Mouse (Mus musculus) midbrain, embryonic 11.5 days (tissue): ENCODE measurements around the gene Ctdsp1. TPM values are rescaled to one million over a fixed set of nuclear protein-coding genes. Genes with fewer than 3 reads are reported as not detected.

Experiments
- ATAC-seq: fragments of 200-750 bp; cut with Nextera tagmentation; 2 replicates; pipeline ENCODE4 v1.8.0; 2017; ENCODE audit warnings: moderate TSS enrichment, moderate library complexity; ENCODE audit not compliant: low FRiP score
- DNase-seq: peaks from one replicate; pipeline ENCODE4 v3.0.0; 2015; ENCODE audit warnings: low spot score; ENCODE audit errors: missing footprints
- H3K27ac ChIP-seq: fragments of 300-500 bp; sonication (generic); 2 replicates; pipeline ENCODE4 v1.5.1; 2014; ENCODE audit warnings: low read depth, low read length
- H3K27me3 ChIP-seq: fragments of 300-500 bp; sonication (generic); 2 replicates; pipeline ENCODE4 v1.6.1; 2014; ENCODE audit warnings: mild to moderate bottlenecking, low read length, moderate library complexity, mixed read lengths; ENCODE audit not compliant: control insufficient read depth, insufficient read depth
- H3K36me3 ChIP-seq: fragments of 300-500 bp; sonication (generic); 2 replicates; pipeline ENCODE4 v1.6.1; 2014; ENCODE audit warnings: mild to moderate bottlenecking, low read length, moderate library complexity, mixed read lengths; ENCODE audit not compliant: control insufficient read depth, insufficient read depth
- H3K4me1 ChIP-seq: fragments of 300-500 bp; sonication (generic); 2 replicates; pipeline ENCODE4 v1.6.1; 2014; ENCODE audit warnings: low read length; ENCODE audit not compliant: control insufficient read depth, insufficient read depth
- H3K4me2 ChIP-seq: fragments of 300-500 bp; sonication (generic); 2 replicates; pipeline ENCODE4 v1.6.1; 2014; ENCODE audit warnings: mild to moderate bottlenecking, moderate library complexity
- H3K4me3 ChIP-seq: fragments of 300-500 bp; sonication (generic); 2 replicates; pipeline ENCODE4 v1.5.1; 2014; ENCODE audit warnings: low read depth, low read length
- H3K9ac ChIP-seq: fragments of 300-500 bp; sonication (generic); 2 replicates; pipeline ENCODE4 v1.6.1; 2014; ENCODE audit warnings: low read length
- H3K9me3 ChIP-seq: fragments of 300-500 bp; sonication (generic); 2 replicates; pipeline ENCODE4 v1.6.1; 2016; ENCODE audit warnings: low read length; ENCODE audit not compliant: control insufficient read depth
- WGBS: fragments of 180-500 bp; shearing (Covaris S2); extraction: QIAGEN DNeasy Blood & Tissue Kit; methylation state at CpG from one replicate; pipeline ENCODE4 v1.1.7; 2014; 5-methylcytosine and 5-hydroxymethylcytosine counted together
- polyA plus RNA-seq: library from polyadenylated mRNA; unstranded; fragments of >200 nt; fragmentation: Nextera tagmentation; extraction: Ambion mirVana; gene quantifications from 2 replicates; pipeline ENCODE4 v1.2.1, GENCODE M21; 2014

The Ctdsp1 gene
- polyA plus RNA-seq, 1 experiment from 2014 or later, result 37.9 TPM

DNA sequence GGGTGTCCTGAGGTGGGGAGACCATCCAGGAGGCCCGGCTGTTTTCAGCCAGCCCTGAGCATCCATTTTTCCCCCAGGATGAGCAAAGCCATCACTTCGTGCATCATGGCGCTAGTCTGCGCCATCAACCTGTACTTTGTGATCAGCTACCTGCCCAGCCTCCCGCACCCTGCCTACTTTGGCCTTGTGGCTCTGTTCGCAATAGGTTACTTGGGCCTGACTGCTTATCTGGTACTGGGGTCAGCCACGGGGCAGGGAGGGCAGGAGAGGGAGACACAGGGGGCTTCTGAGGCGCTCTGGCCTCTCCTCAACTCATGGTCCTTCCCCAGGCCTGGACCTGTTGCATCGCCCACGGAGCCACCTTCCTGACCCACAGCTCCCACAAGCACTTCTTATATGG, 6.2 kb upstream of the Ctdsp1 start:
- Histone ChIP-seq H3K4me3 (no peak overlapping the region), H3K4me1 (peaks cover 9% of the 10 kb centered on the region), H3K9ac (no peak overlapping the region), H3K9me3 (no peaks in the 10 kb centered on the region), H3K27ac (no peak overlapping the region), H3K27me3 (peaks cover 6% of the 10 kb centered on the region; the same call in 1 of the 2 replicates), H3K4me2 (no peak overlapping the region), H3K36me3 (no peaks in the 10 kb centered on the region)
- DNase-seq (no peak), ATAC-seq (no peak)
- 96% methylated on average over 10 of the region's 10 CpGs for WGBS

DNA sequence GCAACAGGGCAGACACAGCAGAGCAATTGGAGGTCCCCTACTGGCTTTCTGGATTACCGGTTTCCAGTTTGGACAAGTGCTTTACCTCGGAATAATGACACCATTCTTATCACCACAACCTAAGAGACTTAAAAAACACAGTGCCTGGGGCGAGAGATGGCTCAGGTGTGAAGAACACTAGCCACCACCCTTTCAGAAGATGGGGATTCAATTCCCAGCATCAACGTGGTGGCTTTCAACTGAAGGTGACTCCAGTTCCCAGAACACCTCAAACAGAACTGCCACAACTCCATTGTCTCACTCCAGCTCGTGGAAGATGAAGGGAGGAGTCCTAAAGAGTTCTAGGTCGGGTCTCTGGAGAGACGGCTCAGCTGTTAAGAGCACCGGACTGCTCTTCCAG, 5.8 kb upstream of the Ctdsp1 start:
- no peak for ATAC-seq
- H3K36me3 ChIP-seq, result no peaks in the 10 kb centered on the region
- WGBS, result 85% methylated on average over 8 of the region's 8 CpGs
- H3K27me3 ChIP-seq, result peaks cover 10% of the 10 kb centered on the region
- no peak overlapping the region for H3K4me2 ChIP-seq
- no peaks in the 10 kb centered on the region for H3K9me3 ChIP-seq
- H3K4me1 ChIP-seq, result peaks cover 14% of the 10 kb centered on the region
- H3K9ac ChIP-seq, result no peak overlapping the region
- H3K27ac ChIP-seq, result no peak overlapping the region
- no peak overlapping the region for H3K4me3 ChIP-seq
- DNase-seq, result no peak

DNA sequence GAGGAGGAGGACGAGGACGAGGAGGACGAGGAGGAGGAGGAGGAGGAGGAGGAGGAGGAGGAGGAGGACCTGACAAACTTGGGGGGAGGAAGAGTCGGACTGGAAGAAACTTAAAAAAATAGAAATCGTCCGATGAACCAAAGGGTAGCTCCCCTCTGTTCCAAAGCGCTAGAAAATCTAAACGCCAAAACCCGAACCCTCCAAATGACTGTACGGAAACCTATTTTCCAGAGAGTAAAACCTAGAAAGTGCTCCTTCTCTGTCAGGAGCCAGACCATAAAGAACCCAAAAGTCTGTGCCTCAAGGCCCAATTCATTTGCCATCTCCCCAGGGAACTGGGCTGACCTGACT, 5.0 kb upstream of the Ctdsp1 start:
- Histone ChIP-seq H3K4me1 (peaks cover 16% of the 10 kb centered on the region), H3K4me3 (peak overlapping the region; percentile 63), H3K27me3 (peaks cover 10% of the 10 kb centered on the region), H3K4me2 (peak overlapping the region; percentile 53), H3K36me3 (no peaks in the 10 kb centered on the region), H3K27ac (peak overlapping the region; percentile 91), H3K9me3 (no peaks in the 10 kb centered on the region), H3K9ac (peak overlapping the region; percentile 74)
- ATAC-seq, result no peak
- WGBS, result 67% methylated on average over 7 of the region's 10 CpGs
- no peak for DNase-seq

DNA sequence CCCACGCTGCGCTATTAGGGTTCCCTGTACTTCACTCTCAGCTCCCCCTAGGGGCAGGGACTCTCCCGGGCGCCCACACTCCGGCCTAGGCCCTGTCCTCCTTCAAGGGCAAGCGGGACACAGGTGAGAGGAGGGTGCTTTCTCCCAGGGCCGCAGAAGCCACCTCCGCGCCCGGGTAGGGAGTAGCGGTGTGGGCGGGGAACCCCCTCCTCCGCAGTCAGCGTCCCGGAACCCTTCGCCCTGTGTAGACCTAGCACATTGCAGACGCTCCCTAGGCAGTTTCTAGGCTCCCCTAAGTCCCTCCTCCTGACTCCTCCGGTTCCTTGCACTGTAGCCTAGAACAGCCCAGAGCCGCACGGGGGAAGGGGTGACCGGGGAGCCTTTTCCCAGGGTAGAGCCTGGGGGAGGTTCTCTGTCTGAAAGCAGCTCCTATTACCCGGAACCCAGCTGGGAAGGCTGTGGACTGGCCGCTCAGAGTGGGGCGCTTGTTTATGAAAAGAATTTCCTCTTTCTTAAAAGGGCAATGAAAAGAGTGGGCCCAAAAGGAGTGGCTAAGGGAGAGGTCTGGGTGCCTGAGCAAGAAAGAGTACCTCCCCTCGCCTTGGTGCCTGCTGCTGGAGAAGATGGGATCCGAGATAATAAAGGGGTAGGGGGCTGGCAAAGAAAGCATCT, 4.5 kb upstream of the Ctdsp1 start:
- ATAC-seq, result peak; percentile 81
- WGBS, result 0% methylated on average over 26 of the region's 26 CpGs

DNA sequence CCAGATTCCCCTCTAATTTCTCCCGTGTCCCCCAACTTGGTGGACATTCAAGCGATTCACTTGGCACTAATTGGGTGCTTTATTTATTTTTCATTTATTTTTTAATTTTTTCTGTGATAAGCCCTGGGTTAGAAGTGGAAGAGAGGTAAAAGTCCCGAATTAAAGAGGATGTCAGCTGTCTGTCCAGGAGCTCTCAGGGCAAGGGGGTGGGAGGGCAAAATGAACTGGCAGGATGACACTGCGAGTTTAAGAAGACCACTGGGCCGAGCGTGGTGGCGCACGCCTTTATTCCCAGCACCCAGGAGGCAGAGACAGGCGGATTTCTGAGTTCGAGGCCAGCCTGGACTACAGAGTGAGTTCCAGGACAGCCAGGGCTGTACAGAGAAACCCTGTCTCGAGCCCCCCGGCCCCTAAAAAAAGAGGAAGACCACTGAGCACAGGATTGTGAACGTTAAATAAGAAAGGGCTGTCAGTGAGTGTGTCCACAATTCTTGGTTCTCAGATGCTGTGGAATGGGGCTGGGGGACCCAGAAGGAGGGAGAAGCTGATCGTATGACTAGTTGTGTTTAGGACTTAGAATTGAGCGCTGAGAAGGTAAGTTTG, 3.8 kb upstream of the Ctdsp1 start:
- no peaks in the 10 kb centered on the region for H3K9me3 ChIP-seq
- H3K4me1 ChIP-seq, result peaks cover 20% of the 10 kb centered on the region
- H3K9ac ChIP-seq, result no peak overlapping the region
- no peak overlapping the region; the same call in 1 of the 2 replicates for H3K4me3 ChIP-seq
- H3K36me3 ChIP-seq, result no peaks in the 10 kb centered on the region
- H3K27ac ChIP-seq, result no peak overlapping the region; the same call in 1 of the 2 replicates
- 57% methylated on average over 15 of the region's 15 CpGs for WGBS
- peak overlapping the region; percentile 53; the same call in 1 of the 2 replicates for H3K4me2 ChIP-seq
- DNase-seq, result peak; percentile 89
- H3K27me3 ChIP-seq, result peaks cover 10% of the 10 kb centered on the region
- ATAC-seq, result no peak

More for the DNA sequence above, 4.5 kb upstream of the Ctdsp1 start:
- Histone ChIP-seq H3K4me2 (peak overlapping the region; percentile 53), H3K27ac (peak overlapping the region; percentile 91), H3K9me3 (no peaks in the 10 kb centered on the region), H3K4me1 (peaks cover 16% of the 10 kb centered on the region), H3K36me3 (no peaks in the 10 kb centered on the region), H3K9ac (peak overlapping the region; percentile 74), H3K4me3 (peak overlapping the region; percentile 63), H3K27me3 (peaks cover 10% of the 10 kb centered on the region)
- DNase-seq, result peak; percentile 100

DNA sequence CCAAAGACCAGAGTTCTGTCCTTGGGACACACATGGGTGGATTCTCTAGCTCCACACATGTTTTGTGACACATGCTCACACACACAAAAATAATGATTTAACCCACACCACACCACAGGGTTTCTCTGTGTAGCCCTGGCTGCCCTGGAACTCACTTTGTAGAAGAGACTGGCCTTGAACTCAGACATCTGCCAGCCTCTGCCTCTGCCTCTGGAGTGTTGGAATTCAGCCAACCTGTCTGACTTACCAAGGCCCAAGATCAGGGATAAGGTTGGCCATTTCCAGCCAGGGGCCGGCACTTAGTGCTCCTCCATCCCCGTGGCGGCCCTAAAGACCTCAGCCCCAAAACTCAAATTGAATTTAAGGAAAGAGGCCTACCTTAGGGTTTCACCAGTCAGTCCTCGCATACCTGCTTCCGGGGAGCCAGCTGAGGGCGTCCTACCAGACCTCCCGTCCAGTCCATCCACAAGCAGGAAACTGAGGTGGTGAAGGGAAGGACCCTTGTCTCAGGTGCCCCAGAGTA, 2.9 kb upstream of the Ctdsp1 start:
- Histone ChIP-seq H3K9ac (no peak overlapping the region), H3K4me2 (no peak overlapping the region), H3K4me1 (peaks cover 26% of the 10 kb centered on the region), H3K9me3 (no peaks in the 10 kb centered on the region), H3K4me3 (no peak overlapping the region), H3K27ac (no peak overlapping the region), H3K27me3 (peaks cover 10% of the 10 kb centered on the region), H3K36me3 (no peaks in the 10 kb centered on the region)
- no peak for ATAC-seq
- no peak for DNase-seq
- WGBS, result 82% methylated on average over 7 of the region's 7 CpGs

DNA sequence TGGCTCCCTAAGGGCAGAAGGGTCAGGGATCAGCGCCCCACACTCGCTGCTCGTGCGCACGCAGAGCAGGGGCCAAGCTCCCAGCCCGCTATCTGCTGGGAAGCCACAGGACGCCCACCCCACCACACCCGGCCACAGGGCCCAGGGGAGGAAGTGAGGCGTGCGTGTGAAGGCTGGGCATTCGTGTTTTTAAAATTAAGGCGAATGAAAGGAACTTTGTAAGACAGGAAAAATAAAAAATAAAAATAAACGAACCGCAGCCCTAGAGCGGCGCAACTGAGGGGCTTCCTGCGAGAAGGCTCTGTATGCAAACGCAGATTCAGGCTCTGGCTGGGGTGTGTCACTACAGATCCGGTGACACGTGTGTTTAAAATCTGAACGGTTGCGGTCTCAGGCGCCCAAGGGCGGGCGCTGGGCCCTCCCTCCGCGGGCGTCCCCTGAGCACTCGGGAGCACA, 1.4 kb upstream of the Ctdsp1 start:
- H3K4me3 ChIP-seq, result peak overlapping the region; percentile 15; the same call in 1 of the 2 replicates
- H3K36me3 ChIP-seq, result peaks cover 8% of the 10 kb centered on the region
- no peak overlapping the region for H3K27ac ChIP-seq
- no peak for ATAC-seq
- WGBS, result 5% methylated on average over 29 of the region's 29 CpGs
- H3K9me3 ChIP-seq, result no peaks in the 10 kb centered on the region
- peak; percentile 91 for DNase-seq
- H3K9ac ChIP-seq, result peak overlapping the region; percentile 42; the same call in 1 of the 2 replicates
- peak overlapping the region; percentile 39 for H3K4me2 ChIP-seq
- H3K27me3 ChIP-seq, result peaks cover 10% of the 10 kb centered on the region
- peaks cover 26% of the 10 kb centered on the region for H3K4me1 ChIP-seq

DNA sequence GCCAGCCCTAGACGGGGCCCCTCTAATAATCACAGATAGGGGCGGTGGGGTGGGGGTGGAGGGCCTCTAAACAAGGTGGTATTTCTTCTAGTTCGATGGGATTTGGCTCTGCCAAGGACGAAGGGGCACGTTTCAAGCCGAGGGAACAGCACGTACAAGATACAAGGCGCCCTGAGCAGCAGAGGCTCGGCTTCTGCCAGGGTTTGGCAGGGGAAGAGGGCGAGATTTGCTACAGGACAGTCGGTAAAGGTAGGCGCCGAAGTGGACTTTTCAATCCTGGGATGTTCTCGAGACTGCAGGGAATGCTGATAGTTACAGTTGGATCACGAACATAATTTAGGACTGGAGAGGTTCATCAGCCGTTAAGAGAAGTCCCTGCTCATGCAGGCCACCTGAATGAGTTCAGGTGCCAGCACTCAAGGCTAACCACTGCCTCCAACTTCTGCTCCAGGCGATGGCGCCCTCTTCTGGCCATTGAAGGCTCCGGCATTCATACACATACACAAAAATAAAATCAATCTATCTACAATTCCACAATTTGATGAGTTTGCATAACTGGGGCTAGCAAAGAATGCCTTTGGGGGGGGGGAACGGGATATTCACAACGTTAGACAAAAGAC, 912 bp upstream of the Ctdsp1 start:
- peak overlapping the region; percentile 42; the same call in 1 of the 2 replicates for H3K9ac ChIP-seq
- WGBS, result 7% methylated on average over 21 of the region's 21 CpGs
- H3K36me3 ChIP-seq, result peaks cover 13% of the 10 kb centered on the region
- ATAC-seq, result no peak
- H3K27ac ChIP-seq, result no peak overlapping the region
- DNase-seq, result peak; percentile 92
- H3K4me3 ChIP-seq, result peak overlapping the region; percentile 15; the same call in 1 of the 2 replicates
- H3K9me3 ChIP-seq, result no peaks in the 10 kb centered on the region
- peaks cover 26% of the 10 kb centered on the region for H3K4me1 ChIP-seq
- H3K4me2 ChIP-seq, result peak overlapping the region; percentile 79
- H3K27me3 ChIP-seq, result peaks cover 10% of the 10 kb centered on the region
